9 mouse cellular contexts compared by ENCODE assay signal in the genomic region with DNA sequence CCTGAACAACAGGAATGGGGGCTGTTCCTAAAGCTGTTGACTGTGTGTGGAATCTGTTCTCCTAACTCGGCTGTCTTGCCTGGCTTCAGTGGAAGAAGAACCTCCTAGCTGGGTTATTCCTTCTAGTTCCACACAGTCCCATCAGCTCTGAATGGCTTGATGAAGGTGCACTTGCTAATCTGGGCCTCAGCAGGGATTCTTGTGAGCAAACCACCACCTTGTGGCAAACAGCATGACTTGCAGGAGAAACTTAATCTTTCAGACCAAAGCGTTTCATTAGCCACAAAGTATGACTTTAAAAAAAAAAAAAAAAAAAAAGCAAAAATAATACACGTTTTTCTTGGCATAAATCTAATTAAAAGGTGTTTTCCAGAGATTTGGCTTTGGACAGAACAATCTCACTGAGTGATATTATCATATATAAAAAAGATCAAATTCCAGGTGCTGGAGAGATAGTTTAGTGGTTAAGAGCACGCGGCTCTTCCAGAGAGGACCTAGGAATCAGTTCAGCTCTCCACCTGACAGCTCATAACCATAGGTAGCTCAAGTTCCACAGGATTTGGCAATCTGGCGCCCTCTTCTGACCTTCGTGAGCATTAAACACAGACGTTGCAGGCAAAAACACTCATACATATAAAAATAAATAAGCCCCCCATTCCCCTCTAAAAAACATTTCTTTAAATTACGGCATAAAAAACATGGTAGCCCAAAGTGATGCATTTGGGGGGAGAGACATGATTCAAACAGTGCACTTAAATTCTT. TPM values are rescaled to one million over a fixed set of nuclear protein-coding genes. Genes with fewer than 3 reads are reported as not detected.
DNase-seq lines count a peak whose midpoint lies in the region; ATAC-seq and TF ChIP-seq lines count a peak whose summit lies in the region.
"Had no signal": no experiment of that assay in that cellular context is flagged by ENCODE, and none has a peak within 500 bp of the region (broad histone marks: within the 10 kb centered on the region; RNA-seq: fewer than 3 reads in every experiment).

No protein-coding gene starts in this region.

- H3K4me3 ChIP-seq in heart, embryonic 11.5 days (ENCODE audit: low read depth, low read length): no peak overlapping the region
- H3K4me3 ChIP-seq in kidney, postnatal 0 days (replicated peaks; ENCODE audit: low read depth, low read length): no peak overlapping the region

- DNase-seq in heart, adult 8-10 months (ENCODE audit: low spot score): peak; percentile 24
- DNase-seq in 3T3-L1 (ENCODE audit: low read depth, low spot score) (peak; percentile 82), MEL-GATA-1-ER (ENCODE audit: extremely low read depth, low read depth) (peak; percentile 39)
- peak; percentile 75 for DNase-seq in kidney, postnatal 0 days (ENCODE audit: low spot score)
- DNase-seq in yolk sac, embryonic 10.5 days (ENCODE audit: low spot score): no peak
- DNase-seq in layer of hippocampus, adult 8-10 months (ENCODE audit: low spot score in 2 of 2): no peak

- H3K9me3 ChIP-seq in heart, embryonic 11.5 days (replicated peaks; ENCODE audit: control insufficient read depth, low read length): no peaks in the 10 kb centered on the region
- H3K9me3 ChIP-seq in kidney, postnatal 0 days (replicated peaks; ENCODE audit: low read length): no peaks in the 10 kb centered on the region

- no peaks in the 10 kb centered on the region for H3K36me3 ChIP-seq in heart, embryonic 11.5 days (ENCODE audit: control insufficient read depth, insufficient read depth, low read length)
- H3K36me3 ChIP-seq in kidney, postnatal 0 days (ENCODE audit: insufficient read depth, low read length): no peaks in the 10 kb centered on the region

- no peaks in the 10 kb centered on the region for H3K4me1 ChIP-seq in heart, embryonic 11.5 days (ENCODE audit: control insufficient read depth, insufficient read depth, low read length)
- no peaks in the 10 kb centered on the region for H3K4me1 ChIP-seq in kidney, postnatal 0 days (replicated peaks; ENCODE audit: insufficient read depth, low read length)

- 36% methylated on average over 9 of the region's 9 CpGs for WGBS in heart, embryonic 11.5 days (ENCODE audit: insufficient replicate concordance)
- 37% methylated on average over 9 of the region's 9 CpGs for WGBS in kidney, postnatal 0 days

- no peak overlapping the region for H3K27ac ChIP-seq in heart, embryonic 11.5 days (ENCODE audit: low read depth, low read length)
- no peak overlapping the region for H3K27ac ChIP-seq in kidney, postnatal 0 days

- no peak overlapping the region for H3K4me2 ChIP-seq in heart, embryonic 11.5 days
- H3K4me2 ChIP-seq in kidney, postnatal 0 days (ENCODE audit: low read length): no peak overlapping the region

- no peak overlapping the region for H3K9ac ChIP-seq in heart, embryonic 11.5 days (ENCODE audit: low read depth, low read length)
- H3K9ac ChIP-seq in kidney, postnatal 0 days (ENCODE audit: low read depth, low read length): no peak overlapping the region

- no peak for ATAC-seq in heart, embryonic 11.5 days (replicated peaks; ENCODE audit: insufficient number of reproducible peaks, low FRiP score, low TSS enrichment)
- no peak for ATAC-seq in kidney, postnatal 0 days (replicated peaks; ENCODE audit: low FRiP score, low read depth)
- no peak for ATAC-seq in inflammation-experienced regulatory T-cells, adult 6 months

- TF ChIP-seq CTCF in kidney, postnatal 0 days (IDR thresholded peaks at IDR 0.05; ENCODE audit: low read depth): peak; percentile 63

- H3K27me3 ChIP-seq in heart, embryonic 11.5 days (ENCODE audit: control insufficient read depth, insufficient read depth, low read length): peaks cover 14% of the 10 kb centered on the region
- H3K27me3 ChIP-seq in kidney, postnatal 0 days (ENCODE audit: insufficient read depth, low read length): no peaks in the 10 kb centered on the region

RNA-seq across cellular contexts. Expression of a gene that starts 1.2 kb away (rescaled TPM):
- total RNA-seq in heart, adult 8-10 months (2022): not detected
- 0.19 TPM in 1 of 2 replicates, not detected in the other for polyA plus RNA-seq in heart, embryonic 11.5 days (2014; fragmentation: Nextera tagmentation; extraction: Ambion mirVana)
- polyA plus RNA-seq in kidney, postnatal 0 days (2015; fragmentation: Nextera tagmentation; extraction: Ambion mirVana): 0.11 TPM in 1 of 2 replicates, not detected in the other
- polyA plus RNA-seq in inflammation-experienced regulatory T-cells, adult 6 months (2017; shearing (Covaris generic)): not detected
- total RNA-seq in layer of hippocampus, adult 8-10 months (2022): under 1 TPM; 0.39 to 0.85 (median 0.62) TPM
- total RNA-seq: left cerebral cortex, postnatal 10 days had no signal

RNA-seq across cellular contexts. Expression of a gene that starts 12.9 kb away (rescaled TPM):
- 1 to 10 TPM; 3.7 to 8.8 (median 6.1) TPM for total RNA-seq in heart, adult 8-10 months (2022)
- 5.8 and 6.4 TPM in 2 replicates for polyA plus RNA-seq in heart, embryonic 11.5 days (2014; fragmentation: Nextera tagmentation; extraction: Ambion mirVana)
- 19.4 and 19.6 TPM in 2 replicates for polyA plus RNA-seq in kidney, postnatal 0 days (2015; fragmentation: Nextera tagmentation; extraction: Ambion mirVana)
- polyA plus RNA-seq in inflammation-experienced regulatory T-cells, adult 6 months (2017; shearing (Covaris generic)): under 1 TPM in 1 of 3 experiments, not detected in 2; 0.32 TPM
- total RNA-seq in layer of hippocampus, adult 8-10 months (2022): 100 to 1,000 TPM; 133 to 164 (median 142) TPM

Comparison
In these comparisons a context has a peak if more than half of its experiments do, and no peak if none do; other contexts are left out.
1. DNase-seq: peak in heart, adult 8-10 months (single experiment), 3T3-L1 (single experiment), MEL-GATA-1-ER (single experiment) and kidney, postnatal 0 days (single experiment); none in yolk sac, embryonic 10.5 days (single experiment) and layer of hippocampus, adult 8-10 months (0 of 2).